ENCODE assay signal across 9 mouse cellular contexts in genomic region chr13:73846589-73847464, GRCm38 (mm10). TPM values are rescaled to one million over a fixed set of nuclear protein-coding genes. Genes with fewer than 3 reads are reported as not detected.
DNase-seq lines count a peak whose midpoint lies in the region; ATAC-seq and TF ChIP-seq lines count a peak whose summit lies in the region.
"Had no signal": no experiment of that assay in that cellular context is flagged by ENCODE, and none has a peak within 500 bp of the region (broad histone marks: within the 10 kb centered on the region; RNA-seq: fewer than 3 reads in every experiment).

No protein-coding gene starts in this region.

- no peak for TF ChIP-seq CTCF in kidney, adult 2 months (conservative IDR thresholded peaks at IDR 0.05; ENCODE audit: insufficient read depth, insufficient read length, low read depth, low read length)
- no peak for TF ChIP-seq CTCF in midbrain, postnatal 0 days (IDR thresholded peaks at IDR 0.05)

- peaks cover 3% of the 10 kb centered on the region; the same call in 1 of the 2 replicates for H3K27me3 ChIP-seq in kidney, adult 2 months (replicated peaks; ENCODE audit: control insufficient read depth, insufficient read depth, low read length)
- no peaks in the 10 kb centered on the region; the same call in 1 of the 2 replicates for H3K27me3 ChIP-seq in midbrain, postnatal 0 days (ENCODE audit: insufficient read depth, low read length)

- H3K36me3 ChIP-seq in kidney, adult 2 months (ENCODE audit: control insufficient read depth, insufficient read depth, low read length), result no peaks in the 10 kb centered on the region
- no peaks in the 10 kb centered on the region for H3K36me3 ChIP-seq in midbrain, postnatal 0 days (ENCODE audit: insufficient read depth, low read length)

- WGBS in kidney, adult 2 months, result 5% methylated on average over 60 of the region's 65 CpGs
- WGBS in midbrain, postnatal 0 days, result 1% methylated on average over 54 of the region's 65 CpGs

- ATAC-seq in midbrain, postnatal 0 days (ENCODE audit: low FRiP score), result peak; percentile 80

- 0 out of 2 replicates have a peak, but pooled peaks cover 3% of the 10 kb centered on the region for H3K4me1 ChIP-seq in kidney, adult 2 months (ENCODE audit: control insufficient read depth, insufficient read depth, low read length)
- H3K4me1 ChIP-seq in midbrain, postnatal 0 days (ENCODE audit: insufficient read depth, low read length), result no peaks in the 10 kb centered on the region

- no peak for TF ChIP-seq POLR2A in kidney, adult 2 months (IDR thresholded peaks at IDR 0.05; ENCODE audit: low read depth, low read length)

- peak overlapping the region; percentile 85 for H3K4me2 ChIP-seq in midbrain, postnatal 0 days (ENCODE audit: low read depth, low read length, poor library complexity, severe bottlenecking)

- peak overlapping the region; percentile 75 for H3K9ac ChIP-seq in midbrain, postnatal 0 days (replicated peaks; ENCODE audit: low read length, poor library complexity, severe bottlenecking)

- no peak overlapping the region for H3K27ac ChIP-seq in kidney, adult 2 months (ENCODE audit: insufficient read depth, low read depth, low read length)
- no peak overlapping the region for H3K27ac ChIP-seq in midbrain, postnatal 0 days (ENCODE audit: low read depth, low read length)

- DNase-seq in kidney, adult 2 months, result peak; percentile 6
- no peak for DNase-seq in kidney, adult 11 months
- peak; percentile 12 to 32 for DNase-seq in adrenal gland, postnatal 36 days
- peak; percentile 20 for DNase-seq in forelimb bud, embryonic 11.5 days (ENCODE audit: low read depth, low spot score)
- peak; percentile 8 to 52 for DNase-seq in kidney, postnatal 25 days
- no peak for DNase-seq in midbrain, postnatal 0 days (ENCODE audit: low spot score)
- no peak for DNase-seq in spleen, postnatal 14 days (ENCODE audit: low spot score in 2 of 2)
- no peak for DNase-seq in layer of hippocampus, adult 8-10 months (ENCODE audit: low spot score in 2 of 2)

- no peaks in the 10 kb centered on the region for H3K9me3 ChIP-seq in midbrain, postnatal 0 days (ENCODE audit: low read length)

- H3K4me3 ChIP-seq in kidney, adult 2 months (ENCODE audit: insufficient read depth, low read depth, low read length), result peak overlapping the region; percentile 65
- H3K4me3 ChIP-seq in midbrain, postnatal 0 days (ENCODE audit: low read depth, low read length), result peak overlapping the region; percentile 70
- H3K4me3 ChIP-seq: myocyte had no signal

RNA-seq across cellular contexts. Expression of gene Nkd2, which starts 0.6 kb away (rescaled TPM):
- 1.2 and 1.3 TPM in 2 replicates for polyA plus RNA-seq in kidney, adult 2 months (2012; rRNA removed)
- total RNA-seq in adrenal gland, postnatal 36 days (2021), result 1 to 10 TPM; 1.3 to 1.9 TPM
- 31.5 and 32.6 TPM in 2 replicates for total RNA-seq in midbrain, postnatal 0 days (2014; rRNA removed)
- polyA plus RNA-seq in midbrain, postnatal 0 days (2015; fragmentation: Nextera tagmentation; extraction: Ambion mirVana), result 18.8 and 20.1 TPM in 2 replicates
- total RNA-seq in layer of hippocampus, adult 8-10 months (2022), result 10 to 100 TPM in 1 of 4 experiments, 1 to 10 TPM in 3; 6.1 to 12.0 (median 7.5) TPM

Comparison
In these comparisons a context has a peak if more than half of its experiments do, and no peak if none do; other contexts are left out.
1. DNase-seq: peak in kidney, adult 2 months (single experiment), adrenal gland, postnatal 36 days (2 of 2), forelimb bud, embryonic 11.5 days (single experiment) and kidney, postnatal 25 days (2 of 2); none in kidney, adult 11 months (single experiment), midbrain, postnatal 0 days (single experiment), spleen, postnatal 14 days (0 of 2) and layer of hippocampus, adult 8-10 months (0 of 2).